Mouse (Mus musculus) kidney, adult 8-10 months (tissue): ENCODE data around the gene Cpeb3.
A peak's percentile ranks its signal among the peaks of the same experiment; 100 is the strongest.
"Not testable (repeated sequence)": the region's sequence is repeated elsewhere in the genome, so short reads cannot be mapped to it uniquely, and the experiment has no call there.

Experiments
- DNase-seq, 2 experiments: peaks; one replicate each; pipeline ENCODE4 v3.0.0; 2022

Cpeb3 gene

GRCm38 (mm10) chr19:37206641-37207302 lies 1.6 kb downstream of the Cpeb3 start:
- peak; percentile 41 to 50 for DNase-seq

GRCm38 (mm10) chr19:37205155-37205554 lies 3.2 kb downstream of the Cpeb3 start:
- not testable (repeated sequence) for DNase-seq

- no peak for DNase-seq
Observed at GRCm38 (mm10) chr19:37203371-37203770, 5.0 kb downstream of the Cpeb3 start.

- DNase-seq, result no peak
Observed at GRCm38 (mm10) chr19:37199889-37200288, 8.5 kb downstream of the Cpeb3 start.

- no peak for DNase-seq
Observed at GRCm38 (mm10) chr19:37198165-37198880, 10.1 kb downstream of the Cpeb3 start.

GRCm38 (mm10) chr19:37192475-37193058 lies 15.8 kb downstream of the Cpeb3 start:
- DNase-seq, result no peak

- no peak for DNase-seq
Observed at GRCm38 (mm10) chr19:37188366-37188948, 19.9 kb downstream of the Cpeb3 start.

GRCm38 (mm10) chr19:37177819-37178708 lies 30.3 kb downstream of the Cpeb3 start:
- DNase-seq, result peak; percentile 67 to 77

GRCm38 (mm10) chr19:37176879-37177462 lies 31.4 kb downstream of the Cpeb3 start:
- DNase-seq, result peak; percentile 10 to 27

GRCm38 (mm10) chr19:37175919-37176318 lies 32.5 kb downstream of the Cpeb3 start:
- DNase-seq, result peak; percentile 39 to 49

GRCm38 (mm10) chr19:37175436-37175805 lies 33.0 kb downstream of the Cpeb3 start:
- DNase-seq, result no peak

GRCm38 (mm10) chr19:37174716-37175435 lies 33.5 kb downstream of the Cpeb3 start:
- peak; percentile 72 to 78 for DNase-seq

GRCm38 (mm10) chr19:37174116-37174715 lies 34.2 kb downstream of the Cpeb3 start:
- peak; percentile 27 to 30 for DNase-seq

GRCm38 (mm10) chr19:37173331-37174115 lies 34.9 kb downstream of the Cpeb3 start:
- peak; percentile 41 to 63 for DNase-seq

GRCm38 (mm10) chr19:37172566-37173130 lies 35.8 kb downstream of the Cpeb3 start:
- peak in 1 of 2 experiments; percentile 10 for DNase-seq

GRCm38 (mm10) chr19:37172096-37172495 lies 36.3 kb downstream of the Cpeb3 start:
- no peak for DNase-seq

GRCm38 (mm10) chr19:37156770-37157336 lies 51.5 kb downstream of the Cpeb3 start:
- DNase-seq, result peak in 1 of 2 experiments; percentile 14

GRCm38 (mm10) chr19:37156040-37156439 lies 52.4 kb downstream of the Cpeb3 start:
- DNase-seq, result no peak

GRCm38 (mm10) chr19:37147145-37147544 lies 61.3 kb downstream of the Cpeb3 start:
- no peak for DNase-seq
